Mouse (Mus musculus) ovary, adult 18-20 months (tissue): ENCODE results near the gene Amotl1.

ENCODE experiments used
- DNase-seq: peaks from one replicate; pipeline ENCODE4 v3.0.0; 2022; ENCODE audit warnings: low spot score, mixed read lengths

Gene Amotl1

GRCm38 (mm10) chr9:14641310-14642067 lies 3.4 kb downstream of the Amotl1 start:
- no peak for DNase-seq

- no peak for DNase-seq
Observed at GRCm38 (mm10) chr9:14636244-14636643, 8.6 kb downstream of the Amotl1 start.

- no peak for DNase-seq
Observed at GRCm38 (mm10) chr9:14635551-14635950, 9.3 kb downstream of the Amotl1 start.

GRCm38 (mm10) chr9:14634155-14634554 lies 10.7 kb downstream of the Amotl1 start:
- DNase-seq, result no peak

- DNase-seq, result no peak
Observed at GRCm38 (mm10) chr9:14632365-14633163, 12.3 kb downstream of the Amotl1 start.

- no peak for DNase-seq
Observed at GRCm38 (mm10) chr9:14631729-14632128, 13.1 kb downstream of the Amotl1 start.

- no peak for DNase-seq
Observed at GRCm38 (mm10) chr9:14627525-14627924, 17.3 kb downstream of the Amotl1 start.

GRCm38 (mm10) chr9:14625961-14626360 lies 18.9 kb downstream of the Amotl1 start:
- no peak for DNase-seq

- DNase-seq, result no peak
Observed at GRCm38 (mm10) chr9:14625024-14625423, 19.8 kb downstream of the Amotl1 start.

GRCm38 (mm10) chr9:14623928-14624327 lies 20.9 kb downstream of the Amotl1 start:
- DNase-seq, result no peak

GRCm38 (mm10) chr9:14623250-14623649 lies 21.6 kb downstream of the Amotl1 start:
- DNase-seq, result no peak

GRCm38 (mm10) chr9:14622848-14623247 lies 22.0 kb downstream of the Amotl1 start:
- DNase-seq, result no peak

GRCm38 (mm10) chr9:14620107-14620506 lies 24.7 kb downstream of the Amotl1 start:
- DNase-seq, result no peak

- DNase-seq, result peak; percentile 44
Observed at GRCm38 (mm10) chr9:14614931-14615880, 29.6 kb downstream of the Amotl1 start.

GRCm38 (mm10) chr9:14614205-14614930 lies 30.5 kb downstream of the Amotl1 start:
- DNase-seq, result no peak

- no peak for DNase-seq
Observed at GRCm38 (mm10) chr9:14613308-14614204, 31.3 kb downstream of the Amotl1 start.

- DNase-seq, result no peak
Observed at GRCm38 (mm10) chr9:14612588-14612987, 32.3 kb downstream of the Amotl1 start.

- no peak for DNase-seq
Observed at GRCm38 (mm10) chr9:14608521-14608920, 36.3 kb downstream of the Amotl1 start.

GRCm38 (mm10) chr9:14607464-14607863 lies 37.4 kb downstream of the Amotl1 start:
- no peak for DNase-seq

- no peak for DNase-seq
Observed at GRCm38 (mm10) chr9:14605992-14606391, 38.9 kb downstream of the Amotl1 start.
